In the genomic region with DNA sequence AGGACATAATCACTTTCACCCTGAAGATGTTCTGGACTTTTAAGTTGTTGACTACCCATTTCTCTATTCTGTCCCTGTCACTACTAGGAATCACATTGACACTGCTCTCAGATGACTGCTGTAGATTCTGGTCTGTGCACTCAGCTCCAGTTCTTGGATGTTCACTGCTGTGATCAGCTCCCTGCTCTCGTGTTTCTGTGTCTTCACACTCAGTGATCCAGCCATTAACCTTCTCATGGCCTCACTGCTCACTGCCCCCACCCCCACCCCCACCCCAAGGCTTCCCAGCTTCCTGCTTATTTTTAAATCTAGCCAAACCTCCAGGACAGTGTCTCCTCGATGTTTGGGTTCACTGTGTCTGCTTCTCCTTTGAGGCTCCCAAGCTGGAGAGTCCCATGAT, we compare ENCODE assay signal across 15 mouse cellular contexts.
"Had no signal": no experiment of that assay in that cellular context is flagged by ENCODE, and none has a peak within 500 bp of the region (broad histone marks: within the 10 kb centered on the region; RNA-seq: fewer than 3 reads in every experiment).

No protein-coding gene starts in this region.

- DNase-seq: right cerebral cortex, adult 18-20 months; right cerebral cortex, postnatal 14 days; right cerebral cortex, postnatal 25 days; right cerebral cortex, postnatal 4 days; spleen, adult 18-20 months; thymus, adult 18-20 months; thymus, adult 2 months; thymus, postnatal 14 days; thymus, postnatal 25 days; thymus, postnatal 36 days; thymus, postnatal 4 days had no signal

- H3K4me1 ChIP-seq: neural tube, embryonic 13.5 days; neural tube, embryonic 15.5 days; stomach, embryonic 15.5 days had no signal

- H3K9ac ChIP-seq: neural tube, embryonic 13.5 days; neural tube, embryonic 15.5 days; stomach, embryonic 15.5 days had no signal

- H3K4me2 ChIP-seq: neural tube, embryonic 13.5 days; neural tube, embryonic 15.5 days; stomach, embryonic 15.5 days had no signal

- H3K36me3 ChIP-seq: neural tube, embryonic 13.5 days; neural tube, embryonic 15.5 days; stomach, embryonic 15.5 days had no signal

- H3K4me3 ChIP-seq: neural tube, embryonic 13.5 days; neural tube, embryonic 15.5 days; stomach, embryonic 15.5 days had no signal

- H3K27ac ChIP-seq: neural tube, embryonic 13.5 days; neural tube, embryonic 15.5 days; stomach, embryonic 15.5 days; stomach, postnatal 0 days had no signal

- H3K9me3 ChIP-seq: neural tube, embryonic 13.5 days; neural tube, embryonic 15.5 days; stomach, embryonic 15.5 days had no signal
